Mouse (Mus musculus): ENCODE measurements around the gene Tyw1. TPM values are rescaled to one million over a fixed set of nuclear protein-coding genes. Genes with fewer than 3 reads are reported as not detected.

Tyw1 gene
- total and polyA plus RNA-seq, 3 experiments, result 34.7 to 46.5 (median 37.1) TPM

- in situ Hi-C loops (cut with MboI; ENCODE audit: low pct_ligation_motif_present, low pct_unique_long_range_greater_than_20kb, low sequenced_read_pairs) (no loop called here), dilution Hi-C loops (cut with MboI; ENCODE audit: extremely low pct_ligation_motif_present, extremely low pct_unique_long_range_greater_than_20kb, low sequenced_read_pairs) (no loop called here)
- H3K27me3 ChIP-seq (replicated peaks), result no peaks in the 10 kb centered on the region
- no peaks in the 10 kb centered on the region for H3K4me1 ChIP-seq (ENCODE audit: control insufficient read depth in 1 of 2, insufficient read depth in 2 of 2)
- no peak overlapping the region for H3K27ac ChIP-seq (ENCODE audit: insufficient read depth, low read depth)
- H3K36me3 ChIP-seq (replicated peaks in 1 of 2; ENCODE audit: control insufficient read depth in 1 of 2, insufficient read depth in 1 of 2, low read length in 1 of 2), result peaks cover 32 to 72% of the 10 kb centered on the region in 2 experiments
- DNase-seq (ENCODE audit: extremely low read depth), result no peak
- H3K9me3 ChIP-seq (replicated peaks; ENCODE audit: low read length), result peaks cover 2% of the 10 kb centered on the region
- TF ChIP-seq ETS1 (conservative IDR thresholded peaks at IDR 0.05; ENCODE audit: low read depth, low read length), result no peak
- no peak for TF ChIP-seq E2F4 (IDR thresholded peaks at IDR 0.05; ENCODE audit: insufficient replicate concordance, low read depth, low read length)
- no peak for TF ChIP-seq USF1 (IDR thresholded peaks at IDR 0.05; ENCODE audit: low read depth, low read length)
- no peak for TF ChIP-seq POLR2AphosphoS2 (IDR thresholded peaks at IDR 0.05; ENCODE audit: low read depth, low read length)
- TF ChIP-seq CHD1 (IDR thresholded peaks at IDR 0.05; ENCODE audit: low read depth, low read length), result no peak
- no peak for TF ChIP-seq POLR2A (IDR thresholded peaks at IDR 0.05; ENCODE audit: low read depth, low read length)
- no peak for TF ChIP-seq USF2 (conservative IDR thresholded peaks at IDR 0.05; ENCODE audit: low read depth, low read length)
- TF ChIP-seq ZMIZ1 (IDR thresholded peaks at IDR 0.05; ENCODE audit: low read depth, low read length), result no peak
- no peak for TF ChIP-seq MYC (IDR thresholded peaks at IDR 0.05; ENCODE audit: low read depth, low read length)
- no peak for TF ChIP-seq NELFE (IDR thresholded peaks at IDR 0.05; ENCODE audit: low read depth, low read length)
- H3K9ac ChIP-seq (ENCODE audit: insufficient read depth, low read depth), result no peak overlapping the region
- H3K4me2 ChIP-seq (ENCODE audit: insufficient read depth, low read depth, poor library complexity, severe bottlenecking), result no peak overlapping the region
- no peak overlapping the region for H3K4me3 ChIP-seq (replicated peaks in 1 of 3; ENCODE audit: low read depth in 2 of 3, low read length in 2 of 3, poor library complexity in 1 of 3)
- no peaks in the 10 kb centered on the region for H3K79me2 ChIP-seq (replicated peaks; ENCODE audit: control insufficient read depth, extremely low read depth, insufficient read depth, poor library complexity, severe bottlenecking)
Measured at GRCm38 (mm10) chr5:130329889-130330288, 74.5 kb downstream of the Tyw1 start.

GRCm38 (mm10) chr5:130330801-130331200 lies 75.4 kb downstream of the Tyw1 start:
- Histone ChIP-seq H3K27me3 (replicated peaks) (no peaks in the 10 kb centered on the region), H3K4me1 (ENCODE audit: control insufficient read depth in 1 of 2, insufficient read depth in 2 of 2) (no peaks in the 10 kb centered on the region), H3K27ac (ENCODE audit: insufficient read depth, low read depth) (no peak overlapping the region), H3K9me3 (replicated peaks; ENCODE audit: low read length) (peaks cover 6% of the 10 kb centered on the region), H3K79me2 (replicated peaks; ENCODE audit: control insufficient read depth, extremely low read depth, insufficient read depth, poor library complexity, severe bottlenecking) (no peaks in the 10 kb centered on the region), H3K4me2 (ENCODE audit: insufficient read depth, low read depth, poor library complexity, severe bottlenecking) (no peak overlapping the region), H3K36me3 (replicated peaks in 1 of 2; ENCODE audit: control insufficient read depth in 1 of 2, insufficient read depth in 1 of 2, low read length in 1 of 2) (peaks cover 33 to 72% of the 10 kb centered on the region in 2 experiments), H3K4me3 (replicated peaks in 1 of 3; ENCODE audit: low read depth in 2 of 3, low read length in 2 of 3, poor library complexity in 1 of 3) (no peak overlapping the region), H3K9ac (ENCODE audit: insufficient read depth, low read depth) (no peak overlapping the region)
- no peak for TF ChIP-seq ZNF384 (IDR thresholded peaks at IDR 0.05; ENCODE audit: low read depth, low read length)
- no peak for TF ChIP-seq JUN (IDR thresholded peaks at IDR 0.05; ENCODE audit: insufficient read depth, low read depth, low read length)
- no peak for TF ChIP-seq MAZ (IDR thresholded peaks at IDR 0.05; ENCODE audit: low read depth, low read length)
- no peak for TF ChIP-seq ETS1 (conservative IDR thresholded peaks at IDR 0.05; ENCODE audit: low read depth, low read length)
- TF ChIP-seq GABPA (IDR thresholded peaks at IDR 0.05; ENCODE audit: insufficient replicate concordance, low read depth, low read length), result no peak
- TF ChIP-seq ZMIZ1 (IDR thresholded peaks at IDR 0.05; ENCODE audit: low read depth, low read length), result no peak
- TF ChIP-seq RAD21 (IDR thresholded peaks at IDR 0.05; ENCODE audit: low read depth, low read length), result no peak
- TF ChIP-seq PAX5 (IDR thresholded peaks at IDR 0.05; ENCODE audit: low read length), result no peak
- TF ChIP-seq KAT2A (IDR thresholded peaks at IDR 0.05; ENCODE audit: insufficient replicate concordance, low read length), result no peak
- TF ChIP-seq SMC3 (IDR thresholded peaks at IDR 0.05; ENCODE audit: low read depth, low read length), result no peak
- no peak for TF ChIP-seq ZC3H11A (IDR thresholded peaks at IDR 0.05; ENCODE audit: low read depth, low read length)
- no peak for TF ChIP-seq TBP (conservative IDR thresholded peaks at IDR 0.05; ENCODE audit: low read depth, low read length)
- no peak for TF ChIP-seq TCF12 (IDR thresholded peaks at IDR 0.05; ENCODE audit: low read depth, low read length)
- no peak for TF ChIP-seq POLR2A (IDR thresholded peaks at IDR 0.05; ENCODE audit: low read depth, low read length)
- in situ Hi-C loops (cut with MboI; ENCODE audit: low pct_ligation_motif_present, low pct_unique_long_range_greater_than_20kb, low sequenced_read_pairs), result no loop called here
- dilution Hi-C loops (cut with MboI; ENCODE audit: extremely low pct_ligation_motif_present, extremely low pct_unique_long_range_greater_than_20kb, low sequenced_read_pairs), result no loop called here
- no peak for DNase-seq (ENCODE audit: extremely low read depth)
